Mouse (Mus musculus) urinary bladder, postnatal 0 days (tissue): ENCODE measurements around the gene A930009A15Rik. TPM values are rescaled to one million over a fixed set of nuclear protein-coding genes. Genes with fewer than 3 reads are reported as not detected.

Experiments
- polyA plus RNA-seq: library from polyadenylated mRNA; unstranded; fragments of >200 nt; fragmentation: Nextera tagmentation; extraction: Ambion mirVana; gene quantifications from 2 replicates; pipeline ENCODE4 v1.2.1, GENCODE M21; 2015

A930009A15Rik gene
- not detected in 2 replicates for polyA plus RNA-seq

GRCm38 (mm10) chr10:115569712-115570491, at the start of gene A930009A15Rik:
TSS of gene A930009A15Rik (plus strand) at chr10:115569986.

DNA sequence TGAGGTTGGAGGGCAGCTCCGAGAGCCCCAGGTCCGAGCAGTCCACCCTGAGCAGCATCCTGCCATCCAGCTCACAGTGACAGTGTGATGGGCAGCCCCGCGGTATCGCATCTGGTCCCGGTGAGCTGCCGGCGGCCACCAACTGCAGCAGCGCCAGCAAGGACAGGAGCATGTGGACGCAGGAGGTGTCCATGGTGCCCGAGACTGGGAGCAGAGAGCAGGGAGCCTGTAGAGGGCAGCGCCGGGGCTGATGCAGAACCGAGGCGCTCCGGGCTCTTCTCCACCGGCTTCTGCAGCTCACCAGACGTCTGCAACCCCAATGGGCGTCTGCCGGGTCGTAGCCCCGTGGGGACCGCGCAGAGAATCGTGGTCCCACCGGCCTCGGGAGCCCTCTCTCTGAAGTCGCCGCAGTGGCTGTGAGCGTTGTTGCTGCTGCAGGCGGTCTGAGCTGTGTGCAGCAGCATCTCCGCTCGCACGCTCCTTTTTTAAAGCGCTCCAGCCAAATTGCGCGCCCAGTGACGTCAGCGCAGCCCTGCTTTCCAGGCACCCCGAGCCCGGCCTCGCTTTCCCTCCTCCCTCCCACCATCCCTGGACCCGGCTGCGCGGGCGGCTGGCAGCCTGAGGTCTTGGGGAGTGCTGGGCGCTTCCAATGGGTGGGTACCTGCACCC, 17.6 kb downstream of the A930009A15Rik start, which contains the start of gene Lgr5:
TSS of gene Lgr5 (minus strand) at position 480 of the 669 bp plus-strand sequence.

Other genes starting within 250 kb of the A930009A15Rik start
- 20.7 and 24.8 TPM in 2 replicates for gene Tmem19, start 207.5 kb upstream of the A930009A15Rik start, polyA plus RNA-seq
- 9.1 and 9.5 TPM in 2 replicates for gene Thap2, start 185.5 kb upstream of the A930009A15Rik start, polyA plus RNA-seq
- 7.7 and 9.1 TPM in 2 replicates for gene Zfc3h1, start 185.0 kb upstream of the A930009A15Rik start, polyA plus RNA-seq
- gene Lgr5, start 17.8 kb downstream of the A930009A15Rik start, polyA plus RNA-seq = 0.25 and 0.35 TPM in 2 replicates
- 105 and 118 TPM in 2 replicates for gene Tspan8, start 246.8 kb downstream of the A930009A15Rik start, polyA plus RNA-seq